Mouse (Mus musculus): ENCODE measurements around the gene Eno1.

The Eno1 gene

GRCm38 (mm10) chr4:150226818-150227688 lies 9.5 kb upstream of the Eno1 start:
- peak; percentile 70 for DNase-seq (ENCODE audit: low spot score)

DNA sequence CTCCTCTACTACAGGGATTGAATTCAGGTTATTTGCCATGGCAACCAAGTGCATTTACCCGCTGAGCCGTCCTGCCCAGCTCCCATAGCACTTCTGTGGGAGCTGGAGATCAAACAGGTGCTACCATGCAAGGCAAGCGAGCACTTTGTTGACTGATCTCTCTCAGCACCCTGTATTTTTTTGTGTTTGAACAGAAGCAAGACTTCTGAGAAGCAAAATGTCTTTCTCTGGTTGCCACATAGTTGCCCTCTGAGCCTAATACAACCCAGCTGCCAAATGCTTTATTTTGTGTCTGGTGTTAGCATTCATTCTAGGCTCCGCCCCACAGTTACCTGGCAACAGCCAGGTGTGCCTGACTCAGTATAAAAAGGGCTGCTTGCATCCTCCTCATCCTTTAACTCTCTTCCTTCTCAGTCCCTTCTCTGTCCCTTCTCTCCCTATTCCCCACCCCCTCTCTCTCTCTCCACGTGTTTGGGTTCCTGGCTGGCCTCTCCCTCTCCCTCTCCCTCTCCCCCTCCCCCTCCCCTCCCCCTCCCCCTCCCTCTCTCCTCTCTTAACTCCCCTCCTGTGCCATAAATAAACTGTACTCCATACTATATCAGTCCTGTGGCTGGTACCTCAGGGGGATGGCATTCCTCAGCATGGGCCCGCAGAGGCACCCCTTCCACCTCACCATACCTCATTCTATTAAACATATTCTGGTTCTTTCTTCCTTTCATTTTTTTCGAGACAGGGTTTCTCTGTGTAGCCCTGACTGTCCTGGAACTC lies 7.8 kb upstream of the Eno1 start:
- DNase-seq (ENCODE audit: low spot score): no peak

DNA sequence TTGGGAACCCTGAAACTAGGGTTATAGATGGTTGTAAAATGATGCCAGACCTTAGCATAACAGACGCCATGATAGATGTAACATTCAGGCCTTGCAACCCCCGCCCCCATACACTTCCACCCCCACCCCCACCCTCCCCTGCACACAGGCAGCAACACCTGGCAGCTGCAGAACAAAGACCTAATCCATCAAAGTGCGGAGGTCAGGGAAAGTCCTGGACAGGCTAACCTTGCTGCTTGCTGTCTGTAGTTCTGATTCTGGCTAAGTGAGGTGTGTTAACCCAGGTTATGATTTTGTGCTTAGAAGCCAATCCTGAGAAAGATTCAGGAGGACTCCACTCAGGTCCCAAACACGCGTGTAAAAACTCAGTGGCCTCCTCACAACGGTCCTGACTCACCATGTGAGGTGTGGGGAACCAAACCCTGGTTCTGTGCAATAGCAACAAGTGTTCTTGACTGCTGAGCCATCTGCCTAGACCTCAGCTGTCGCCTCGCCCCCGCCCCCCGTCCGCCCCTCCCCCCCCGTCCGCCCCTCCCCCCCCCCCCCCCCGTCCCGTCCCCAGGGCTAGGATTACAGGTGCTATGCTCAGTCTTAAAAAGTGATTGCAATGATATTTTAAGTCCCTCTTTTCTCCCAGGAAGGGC lies 6.7 kb upstream of the Eno1 start:
- no peak for DNase-seq (ENCODE audit: low spot score)

GRCm38 (mm10) chr4:150230460-150231407 lies 5.8 kb upstream of the Eno1 start:
- peak; percentile 59 for DNase-seq (ENCODE audit: low spot score)

DNA sequence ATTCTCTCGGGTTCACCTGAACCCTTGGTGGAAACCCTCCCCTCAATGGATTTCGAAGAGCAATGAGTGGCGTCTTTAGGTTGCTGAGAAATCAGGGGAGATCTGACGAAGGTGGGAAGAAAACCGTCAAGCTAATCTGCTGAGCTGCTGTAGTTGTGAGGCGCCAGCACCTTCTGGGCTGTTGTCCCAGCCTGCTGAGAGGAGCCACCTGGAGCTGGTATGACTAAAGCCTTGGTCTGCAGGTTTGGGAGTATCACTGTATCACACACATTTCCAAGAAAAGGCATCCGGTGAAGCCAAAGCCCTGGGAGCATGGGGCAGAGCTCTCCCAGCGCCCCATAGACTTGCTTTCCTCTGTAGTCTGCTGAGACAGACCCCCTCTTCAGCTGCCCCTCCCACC lies 4.7 kb upstream of the Eno1 start:
- DNase-seq (ENCODE audit: low spot score): no peak

DNA sequence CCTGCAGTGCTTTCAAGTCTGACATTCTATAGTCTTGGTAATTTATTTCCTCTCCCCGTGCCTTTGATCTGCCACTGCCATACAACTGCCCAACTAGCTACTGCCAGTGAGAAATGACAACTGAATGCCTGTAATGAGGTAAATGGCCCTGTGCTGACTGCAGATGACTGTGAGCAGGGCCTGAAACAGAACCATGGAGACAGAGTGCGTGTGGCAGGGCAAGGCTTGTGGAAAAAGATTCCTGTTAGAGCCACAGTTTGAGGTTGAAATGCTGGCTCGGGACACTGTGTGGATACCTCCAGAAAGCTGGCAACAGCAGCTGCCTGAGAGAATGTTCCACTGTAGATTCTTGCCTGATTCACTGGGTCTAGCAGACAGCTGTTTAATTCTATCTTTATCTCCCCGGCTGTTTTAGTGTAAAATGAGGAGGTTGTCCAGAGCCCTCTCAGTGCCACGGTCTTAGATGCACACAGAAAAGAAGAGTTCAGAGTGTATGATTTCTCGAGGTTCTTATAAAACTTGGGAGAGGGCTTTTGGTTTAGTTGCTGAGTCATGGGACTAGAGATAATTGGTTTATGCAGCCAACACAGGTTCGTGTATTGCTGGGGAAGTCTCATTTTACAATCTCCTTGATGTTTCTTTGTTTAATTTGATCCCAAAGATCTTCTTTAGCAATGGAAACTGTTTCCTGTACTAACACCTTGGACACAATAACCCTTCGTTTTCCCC lies 1.8 kb upstream of the Eno1 start:
- DNase-seq (ENCODE audit: low spot score): no peak

GRCm38 (mm10) chr4:150235585-150235984 lies 936 bp upstream of the Eno1 start:
- DNase-seq (ENCODE audit: low spot score): no peak

- DNase-seq (ENCODE audit: low spot score): no peak
Observed at GRCm38 (mm10) chr4:150236031-150236430, 490 bp upstream of the Eno1 start.

GRCm38 (mm10) chr4:150237636-150238361 lies 1.3 kb downstream of the Eno1 start:
- DNase-seq (ENCODE audit: low spot score): no peak

DNA sequence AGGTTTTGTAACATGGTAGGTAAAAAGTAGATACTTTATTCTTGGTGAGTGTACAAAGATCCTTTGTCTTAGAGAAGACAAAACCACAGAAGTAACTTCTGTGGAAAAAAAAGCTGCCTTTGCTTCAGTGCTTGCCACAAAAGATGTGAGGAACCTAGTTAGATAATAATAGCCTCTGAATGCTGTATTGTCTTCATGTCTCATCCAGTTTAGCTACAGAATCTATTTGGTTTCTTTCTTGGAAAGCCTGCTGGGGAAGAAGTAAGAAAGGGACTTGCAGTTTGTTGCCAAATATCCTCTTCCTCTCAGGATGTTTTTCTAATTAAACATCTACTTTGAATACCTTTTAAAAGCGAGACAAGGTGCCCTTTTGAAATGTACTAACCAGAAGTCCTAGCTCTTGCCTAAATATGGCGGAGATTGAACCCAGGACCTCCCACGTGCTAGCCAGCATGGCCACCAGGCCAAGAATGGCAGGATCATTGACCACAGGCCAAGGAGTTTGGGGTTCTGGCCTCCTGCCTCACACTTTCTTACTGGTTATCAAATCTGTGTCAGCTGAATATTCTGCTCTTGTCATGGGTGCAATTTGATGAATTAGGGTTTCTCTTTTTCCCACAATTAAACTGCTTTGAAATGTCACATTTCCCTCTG lies 2.0 kb downstream of the Eno1 start:
- no peak for DNase-seq (ENCODE audit: low spot score)

- no peak for DNase-seq (ENCODE audit: low spot score)
Observed at GRCm38 (mm10) chr4:150239087-150239480, 2.6 kb downstream of the Eno1 start.

GRCm38 (mm10) chr4:150239503-150239902 lies 3.0 kb downstream of the Eno1 start:
- no peak for DNase-seq (ENCODE audit: low spot score)

DNA sequence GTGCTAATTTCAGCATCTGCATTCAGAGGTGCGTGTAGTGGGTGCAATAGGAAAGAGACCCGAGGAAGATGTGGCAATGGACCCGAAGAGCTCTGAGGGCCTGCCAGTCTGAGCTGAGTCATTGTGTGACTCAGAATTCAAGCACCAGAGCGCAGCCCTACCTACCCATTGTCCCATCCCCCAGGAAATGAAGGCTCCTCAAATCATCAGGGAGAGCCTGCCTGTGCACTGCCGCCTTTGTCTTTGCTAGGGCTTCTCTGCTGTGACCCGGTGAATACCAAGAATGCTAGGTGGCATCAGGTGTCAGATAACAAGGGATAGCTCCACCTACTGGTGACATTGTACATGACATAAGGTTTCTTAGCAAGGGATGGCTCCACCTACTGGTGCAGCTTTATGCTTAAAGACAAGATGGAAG lies 3.4 kb downstream of the Eno1 start:
- DNase-seq (ENCODE audit: low spot score): peak; percentile 89

DNA sequence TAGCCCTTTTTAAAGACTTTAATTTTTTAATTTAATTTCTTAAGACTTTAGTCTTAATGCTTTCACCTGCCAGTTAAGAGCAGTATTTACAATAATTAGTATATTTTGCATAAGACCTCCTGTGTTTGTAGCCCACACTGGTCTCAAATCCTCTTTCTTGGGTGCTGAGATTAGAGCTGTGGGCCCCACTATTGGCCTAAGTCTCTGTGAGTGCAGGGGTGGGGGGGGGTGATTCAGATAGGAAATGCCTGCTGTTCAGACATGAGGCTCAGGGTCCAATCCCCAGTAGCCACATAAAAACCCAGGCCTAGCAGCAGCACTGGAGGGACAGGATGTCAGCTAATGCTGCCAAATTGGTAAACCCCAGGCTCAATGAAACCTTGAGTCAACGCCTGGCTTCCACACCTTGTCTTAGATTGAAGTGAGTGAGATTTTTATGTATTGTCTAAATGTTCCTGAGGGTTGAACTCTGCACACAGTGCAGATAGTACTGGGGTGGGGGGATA lies 3.9 kb downstream of the Eno1 start:
- DNase-seq (ENCODE audit: low spot score): no peak

- DNase-seq (ENCODE audit: low spot score): no peak
Observed at GRCm38 (mm10) chr4:150241708-150242107, 5.2 kb downstream of the Eno1 start.

DNA sequence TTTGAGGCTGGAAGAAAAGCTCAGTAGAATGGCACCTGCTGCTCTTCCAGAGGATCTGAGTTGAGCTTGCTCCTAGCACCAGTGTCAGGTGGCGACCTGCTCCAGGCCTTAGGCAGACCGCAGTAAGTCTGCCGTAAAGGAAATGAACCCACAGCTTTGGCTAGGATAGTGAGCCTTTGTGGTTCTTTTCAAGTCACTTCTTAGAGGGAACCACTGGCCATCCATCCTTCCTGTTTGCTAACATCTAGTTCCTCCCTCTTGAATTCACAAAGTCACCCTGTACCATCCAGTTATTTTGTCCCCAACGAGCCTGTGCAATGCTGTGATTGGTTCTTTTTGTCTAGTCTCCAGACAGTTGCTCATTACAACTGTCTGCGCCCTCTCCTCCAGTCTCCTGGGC lies 6.2 kb downstream of the Eno1 start:
- no peak for DNase-seq (ENCODE audit: low spot score)

- no peak for DNase-seq (ENCODE audit: low spot score)
Observed at GRCm38 (mm10) chr4:150245876-150246275, 9.4 kb downstream of the Eno1 start.

- peak; percentile 79 for DNase-seq (ENCODE audit: low spot score)
Observed at GRCm38 (mm10) chr4:150248009-150248408, 11.5 kb downstream of the Eno1 start.

DNA sequence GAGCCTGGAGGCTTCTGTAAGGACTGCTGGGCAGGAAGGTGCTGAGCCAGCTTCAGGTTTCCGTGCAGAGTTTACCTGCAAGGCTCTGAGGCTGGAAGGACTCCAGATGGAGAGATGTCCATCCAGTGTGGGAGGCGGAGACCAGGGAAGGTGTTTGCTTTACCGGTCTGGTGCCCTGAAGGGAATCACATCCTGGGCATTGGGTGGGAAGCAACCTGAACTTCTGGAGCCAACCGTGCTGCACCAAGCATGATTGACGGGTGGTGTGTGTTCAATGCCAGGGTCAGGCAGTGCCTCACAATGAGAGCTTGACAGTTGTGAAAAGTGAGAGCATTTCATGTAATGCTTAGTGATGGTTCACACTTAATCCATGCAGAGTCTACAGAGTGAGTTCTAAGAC lies 12.4 kb downstream of the Eno1 start:
- DNase-seq (ENCODE audit: low spot score): no peak

Data from layer of hippocampus, adult 11-12 months (tissue).